Mouse (Mus musculus) embryonic facial prominence, embryonic 14.5 days (tissue): ENCODE results near the gene Fndc10. TPM values are rescaled to one million over a fixed set of nuclear protein-coding genes. Genes with fewer than 3 reads are reported as not detected.

ENCODE experiments used
- ATAC-seq: fragments of 200-750 bp; cut with Nextera tagmentation; 2 replicates; pipeline ENCODE4 v1.8.0; 2017; ENCODE audit warnings: low read depth, moderate number of reproducible peaks, moderate TSS enrichment
- DNase-seq: peaks from one replicate; pipeline ENCODE4 v3.0.0-alpha.2; 2015; ENCODE audit warnings: low spot score
- H3K27ac ChIP-seq: fragments of 300-500 bp; sonication (generic); replicated peaks from 2 replicates; pipeline ENCODE4 v1.5.1; 2014; ENCODE audit warnings: low read depth, mild to moderate bottlenecking, low read length, moderate library complexity
- H3K27me3 ChIP-seq: fragments of 300-500 bp; sonication (generic); replicated peaks from 2 replicates; pipeline ENCODE4 v1.6.1; 2014; ENCODE audit warnings: low read length; ENCODE audit not compliant: control insufficient read depth, insufficient read depth
- H3K36me3 ChIP-seq: fragments of 300-500 bp; sonication (generic); 2 replicates; pipeline ENCODE4 v1.6.1; 2014; ENCODE audit warnings: low read length, mixed read lengths; ENCODE audit not compliant: control insufficient read depth, insufficient read depth
- H3K4me1 ChIP-seq: fragments of 300-500 bp; sonication (generic); 2 replicates; pipeline ENCODE4 v1.6.1; 2014; ENCODE audit warnings: antibody characterized with exemption, low read length; ENCODE audit not compliant: control insufficient read depth, insufficient read depth
- H3K4me2 ChIP-seq: fragments of 300-500 bp; sonication (generic); 2 replicates; pipeline ENCODE4 v1.6.1; 2014; ENCODE audit warnings: low read depth, mild to moderate bottlenecking, low read length, moderate library complexity, mixed read lengths
- H3K4me3 ChIP-seq: fragments of 300-500 bp; sonication (generic); 2 replicates; pipeline ENCODE4 v1.5.1; 2014; ENCODE audit warnings: low read depth, mild to moderate bottlenecking, low read length
- H3K9ac ChIP-seq: fragments of 300-500 bp; sonication (generic); 2 replicates; pipeline ENCODE4 v1.6.1; 2014; ENCODE audit warnings: low read depth, mild to moderate bottlenecking, low read length, moderate library complexity, mixed read lengths
- H3K9me3 ChIP-seq: fragments of 300-500 bp; sonication (generic); 2 replicates; pipeline ENCODE4 v1.6.1; 2016; ENCODE audit warnings: low read length; ENCODE audit not compliant: control insufficient read depth
- WGBS: fragments of 180-500 bp; shearing (Covaris S2); extraction: QIAGEN DNeasy Blood & Tissue Kit; methylation state at CpG from one replicate; pipeline ENCODE4 v1.1.7; 2014; 5-methylcytosine and 5-hydroxymethylcytosine counted together
- polyA plus RNA-seq: library from polyadenylated mRNA; unstranded; fragments of >200 nt; fragmentation: Nextera tagmentation; extraction: Ambion mirVana; gene quantifications from 2 replicates; pipeline ENCODE4 v1.2.1, GENCODE M21; 2014

The Fndc10 gene
- polyA plus RNA-seq, 1 experiment from 2014 or later, result 6.3 TPM

GRCm38 (mm10) chr4:155695531-155696062 lies 1.5 kb downstream of the Fndc10 start:
- Histone ChIP-seq H3K4me3 (peak overlapping the region; percentile 75), H3K4me2 (peak overlapping the region; percentile 94), H3K9me3 (no peaks in the 10 kb centered on the region), H3K36me3 (no peaks in the 10 kb centered on the region), H3K27ac (no peak overlapping the region), H3K27me3 (no peaks in the 10 kb centered on the region; the same call in 1 of the 2 replicates), H3K4me1 (peaks cover 16% of the 10 kb centered on the region), H3K9ac (peak overlapping the region; percentile 78)
- no peak for ATAC-seq
- 76% methylated on average over 4 of the region's 4 CpGs for WGBS
- no peak for DNase-seq

- H3K27ac ChIP-seq, result no peak overlapping the region
- H3K4me2 ChIP-seq, result peak overlapping the region; percentile 94
- WGBS, result 70% methylated on average over 16 of the region's 16 CpGs
- H3K9ac ChIP-seq, result peak overlapping the region; percentile 78
- no peak for ATAC-seq
- no peaks in the 10 kb centered on the region for H3K9me3 ChIP-seq
- H3K36me3 ChIP-seq, result no peaks in the 10 kb centered on the region
- H3K27me3 ChIP-seq, result no peaks in the 10 kb centered on the region; the same call in 1 of the 2 replicates
- H3K4me3 ChIP-seq, result no peak overlapping the region; the same call in 1 of the 2 replicates
- DNase-seq, result no peak
- H3K4me1 ChIP-seq, result peaks cover 16% of the 10 kb centered on the region
Measured at GRCm38 (mm10) chr4:155696261-155697255, 2.4 kb downstream of the Fndc10 start.

GRCm38 (mm10) chr4:155700425-155700824 lies 6.3 kb downstream of the Fndc10 start:
- Histone ChIP-seq H3K9ac (no peak overlapping the region), H3K9me3 (no peaks in the 10 kb centered on the region), H3K4me1 (peaks cover 11% of the 10 kb centered on the region), H3K27ac (no peak overlapping the region), H3K4me2 (no peak overlapping the region), H3K4me3 (no peak overlapping the region), H3K27me3 (no peaks in the 10 kb centered on the region), H3K36me3 (no peaks in the 10 kb centered on the region)
- DNase-seq, result peak; percentile 28
- ATAC-seq, result no peak

DNA sequence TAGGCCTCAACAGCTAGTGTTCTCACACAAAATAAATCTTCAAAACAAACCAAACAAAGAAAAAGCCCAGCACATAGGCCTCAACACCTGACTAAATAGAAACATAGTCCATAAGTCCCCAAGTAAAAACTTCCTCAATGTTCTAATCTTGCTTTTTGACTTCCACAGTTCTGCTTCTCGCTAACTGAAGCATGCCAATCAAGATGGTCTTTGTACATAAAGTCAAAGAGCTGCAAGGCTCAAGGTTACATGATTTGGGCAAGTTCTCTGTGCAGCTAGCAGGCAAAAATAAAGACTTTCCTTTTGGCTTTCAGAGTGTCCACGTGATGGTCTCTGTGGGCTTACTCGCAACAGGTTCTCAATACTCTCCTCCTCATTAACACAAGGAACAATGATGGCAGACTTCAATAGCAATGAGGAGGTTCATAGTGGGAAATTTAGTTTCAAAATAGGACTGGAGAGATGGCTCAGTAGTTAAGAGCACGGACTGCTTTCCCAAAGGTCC lies 9.3 kb downstream of the Fndc10 start:
- Histone ChIP-seq H3K4me2 (no peak overlapping the region), H3K4me3 (no peak overlapping the region), H3K27me3 (no peaks in the 10 kb centered on the region), H3K36me3 (no peaks in the 10 kb centered on the region), H3K9ac (no peak overlapping the region), H3K27ac (no peak overlapping the region), H3K4me1 (peaks cover 5% of the 10 kb centered on the region), H3K9me3 (no peaks in the 10 kb centered on the region)
- DNase-seq (no peak), ATAC-seq (no peak)
- 95% methylated on average over 4 of the region's 4 CpGs for WGBS

DNA sequence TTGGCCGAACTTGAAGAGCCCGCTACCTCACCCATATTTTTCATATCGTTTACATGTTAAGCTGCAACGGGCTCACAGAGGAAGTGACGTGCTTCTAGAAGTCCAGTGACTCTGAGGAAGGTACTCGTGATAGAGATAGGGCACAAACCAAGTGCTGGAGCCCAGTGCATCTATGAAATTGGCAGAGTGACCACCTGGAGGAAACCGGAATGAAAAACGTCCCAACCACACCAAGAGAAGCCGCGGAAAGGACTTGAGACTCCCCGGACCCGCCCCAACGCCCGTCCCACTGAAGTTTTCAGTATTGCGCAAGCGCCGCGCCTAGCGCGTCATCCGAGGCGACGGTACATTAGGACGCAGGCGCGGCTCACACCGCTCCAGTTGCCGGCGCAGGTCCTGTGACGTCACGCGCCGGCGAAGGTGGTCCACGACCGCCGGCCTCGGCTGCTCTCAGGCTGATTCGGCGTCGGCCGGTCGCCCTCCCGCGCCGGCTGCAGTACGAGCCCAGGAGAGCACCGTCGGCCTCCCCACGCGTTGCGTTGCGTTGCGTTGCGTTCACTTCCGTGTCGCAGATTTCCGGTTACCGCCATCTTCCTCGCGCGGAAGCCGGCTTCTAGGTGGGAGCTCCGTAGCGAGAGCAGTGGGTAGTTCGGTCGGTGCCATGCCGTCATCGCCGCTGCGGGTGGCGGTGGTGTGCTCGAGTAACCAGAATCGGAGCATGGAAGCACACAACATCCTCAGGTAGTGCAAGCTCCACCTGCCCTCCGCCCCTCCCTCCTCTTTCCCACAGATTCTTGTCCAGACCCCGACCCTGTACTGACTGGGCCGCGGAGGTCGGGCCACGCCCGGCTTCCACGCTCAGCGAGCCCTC lies 10.8 kb downstream of the Fndc10 start, which contains the start of gene Ssu72:
TSS of gene Ssu72 (plus strand) at position 80 of the 871 bp plus-strand sequence.
- under 1% methylated on average over 49 of the region's 83 CpGs for WGBS
- DNase-seq (peak; percentile 97), ATAC-seq (peak; percentile 96)
- Histone ChIP-seq H3K36me3 (no peaks in the 10 kb centered on the region), H3K4me3 (peak within 1 kb of the TSS; percentile 69), H3K27me3 (no peaks in the 10 kb centered on the region), H3K4me1 (peaks cover 5% of the 10 kb centered on the region), H3K9ac (peak within 1 kb of the TSS; percentile 82), H3K27ac (peak within 1 kb of the TSS; percentile 98), H3K9me3 (no peaks in the 10 kb centered on the region), H3K4me2 (peak within 1 kb of the TSS; percentile 88)

DNA sequence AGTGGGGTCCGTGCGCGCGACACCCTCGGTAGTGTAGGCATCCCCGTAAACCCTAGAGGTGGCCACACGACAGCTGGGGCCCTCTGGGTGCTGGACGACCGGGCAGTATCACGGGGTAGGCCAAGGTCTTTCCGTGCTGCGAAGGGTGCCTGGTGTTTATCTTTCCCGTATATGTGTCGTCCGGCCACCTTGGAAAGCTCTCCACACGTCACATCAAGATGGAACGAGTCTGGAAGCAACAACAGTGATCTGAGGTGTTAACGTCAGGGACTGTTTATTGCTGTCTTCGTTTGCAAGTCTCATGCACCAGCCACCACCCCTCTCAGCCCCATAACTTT lies 11.4 kb downstream of the Fndc10 start:
- no peaks in the 10 kb centered on the region for H3K9me3 ChIP-seq
- peaks cover 5% of the 10 kb centered on the region for H3K4me1 ChIP-seq
- WGBS, result under 1% methylated on average over 19 of the region's 19 CpGs
- ATAC-seq (no peak; the same call in 1 of the 2 replicates), DNase-seq (no peak)
- H3K4me3 ChIP-seq, result peak overlapping the region; percentile 69
- peak overlapping the region; percentile 82 for H3K9ac ChIP-seq
- peak overlapping the region; percentile 88 for H3K4me2 ChIP-seq
- no peaks in the 10 kb centered on the region for H3K36me3 ChIP-seq
- H3K27ac ChIP-seq, result peak overlapping the region; percentile 98; the same call in 1 of the 2 replicates
- H3K27me3 ChIP-seq, result no peaks in the 10 kb centered on the region

DNA sequence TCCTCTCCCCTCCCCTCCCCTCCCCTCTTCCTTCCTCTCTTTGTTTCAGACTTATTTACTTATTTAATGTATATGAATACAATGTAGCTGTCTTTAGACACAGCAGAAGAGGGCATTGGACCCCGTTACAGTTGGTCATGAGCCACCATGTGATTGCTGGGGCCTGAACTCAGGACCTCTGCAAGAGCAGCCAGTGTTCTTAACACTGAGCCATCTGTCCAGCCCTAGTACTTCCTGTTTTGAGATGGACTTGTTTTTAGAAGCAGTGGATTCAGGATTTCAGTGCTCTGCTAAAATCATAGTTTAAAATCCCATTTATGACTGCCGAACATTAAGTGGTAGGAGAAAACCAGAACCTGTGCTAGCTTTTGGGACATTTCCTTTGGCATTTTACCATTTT lies 14.4 kb downstream of the Fndc10 start:
- Histone ChIP-seq H3K27me3 (no peaks in the 10 kb centered on the region), H3K27ac (no peak overlapping the region), H3K36me3 (0 out of 2 replicates have a peak, but pooled peaks cover under 1% of the 10 kb centered on the region), H3K4me2 (no peak overlapping the region), H3K9me3 (no peaks in the 10 kb centered on the region), H3K4me1 (peaks cover 5% of the 10 kb centered on the region), H3K4me3 (no peak overlapping the region), H3K9ac (no peak overlapping the region)
- 73% methylated on average over 2 of the region's 2 CpGs for WGBS
- DNase-seq (no peak), ATAC-seq (no peak)

GRCm38 (mm10) chr4:155708988-155709387 lies 14.8 kb downstream of the Fndc10 start:
- H3K4me1 ChIP-seq, result peaks cover 5% of the 10 kb centered on the region
- H3K9me3 ChIP-seq, result no peaks in the 10 kb centered on the region
- no peaks in the 10 kb centered on the region for H3K27me3 ChIP-seq
- H3K27ac ChIP-seq, result no peak overlapping the region
- DNase-seq (no peak), ATAC-seq (no peak)
- 0 out of 2 replicates have a peak, but pooled peaks cover 5% of the 10 kb centered on the region for H3K36me3 ChIP-seq
- no peak overlapping the region for H3K9ac ChIP-seq
- no peak overlapping the region for H3K4me3 ChIP-seq
- no peak overlapping the region for H3K4me2 ChIP-seq
